Mouse (Mus musculus) hindbrain, embryonic 12.5 days (tissue): Measurements from ENCODE around the gene Cox7a2l. TPM values are rescaled to one million over a fixed set of nuclear protein-coding genes. Genes with fewer than 3 reads are reported as not detected.

Experiments used
- ATAC-seq: fragments of 200-750 bp; cut with Nextera tagmentation; 2 replicates; pipeline ENCODE4 v1.8.0; 2017; ENCODE audit warnings: moderate TSS enrichment; ENCODE audit not compliant: low FRiP score
- H3K27ac ChIP-seq: fragments of 300-500 bp; sonication (generic); 2 replicates; pipeline ENCODE4 v1.5.1; 2016; ENCODE audit warnings: mild to moderate bottlenecking
- H3K27me3 ChIP-seq: fragments of 300-500 bp; sonication (generic); 2 replicates; pipeline ENCODE4 v1.6.1; 2016; ENCODE audit warnings: mild to moderate bottlenecking
- H3K36me3 ChIP-seq: fragments of 300-500 bp; sonication (generic); 2 replicates; pipeline ENCODE4 v1.6.1; 2016; ENCODE audit warnings: mild to moderate bottlenecking
- H3K4me1 ChIP-seq: fragments of 300-500 bp; sonication (generic); 2 replicates; pipeline ENCODE4 v1.6.1; 2016
- H3K4me2 ChIP-seq: fragments of 300-500 bp; sonication (generic); replicated peaks from 2 replicates; pipeline ENCODE4 v1.6.1; 2016; ENCODE audit warnings: mild to moderate bottlenecking
- H3K4me3 ChIP-seq: fragments of 300-500 bp; sonication (generic); 2 replicates; pipeline ENCODE4 v1.5.1; 2016; ENCODE audit warnings: mild to moderate bottlenecking
- H3K9ac ChIP-seq: fragments of 300-500 bp; sonication (generic); 2 replicates; pipeline ENCODE4 v1.6.1; 2016; ENCODE audit warnings: mild to moderate bottlenecking, moderate library complexity
- H3K9me3 ChIP-seq: fragments of 300-500 bp; sonication (generic); replicated peaks from 2 replicates; pipeline ENCODE4 v1.6.1; 2016; ENCODE audit warnings: mild to moderate bottlenecking
- WGBS: fragments of 180-500 bp; shearing (Covaris S2); methylation state at CpG from one replicate; pipeline ENCODE4 v1.1.7; 2016; 5-methylcytosine and 5-hydroxymethylcytosine counted together
- polyA plus RNA-seq: library from polyadenylated mRNA; unstranded; fragments of >200 nt; fragmentation: Nextera tagmentation; extraction: Ambion mirVana; gene quantifications from 2 replicates; pipeline ENCODE4 v1.2.1, GENCODE M21; 2016

The Cox7a2l gene
- polyA plus RNA-seq, 1 experiment from 2014 or later: 139 TPM

DNA sequence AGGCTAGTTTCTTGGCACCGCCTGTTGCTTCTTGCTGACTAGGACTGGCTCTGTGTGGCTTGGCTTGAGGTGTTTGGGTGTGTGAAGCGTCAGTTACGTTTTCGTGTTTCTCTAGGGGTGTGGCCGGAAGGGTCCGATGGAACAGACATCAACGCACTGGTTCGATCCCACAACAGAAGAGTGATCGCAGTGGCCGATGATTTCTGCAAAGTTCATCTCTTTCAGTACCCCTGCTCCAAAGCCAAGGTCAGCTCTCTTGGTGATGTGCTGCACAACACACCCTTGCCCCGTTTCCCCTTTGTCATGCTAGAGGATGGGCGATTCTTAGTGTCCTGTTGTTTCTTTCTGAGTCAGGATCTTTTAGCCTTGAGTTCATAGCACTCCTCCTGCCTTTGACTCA, 40.0 kb downstream of the Cox7a2l start:
- Histone ChIP-seq H3K9ac (0 out of 2 replicates have a peak overlapping the region, but pooled peaks have one; percentile 14), H3K27me3 (no peaks in the 10 kb centered on the region), H3K4me2 (no peak overlapping the region), H3K9me3 (no peaks in the 10 kb centered on the region), H3K4me1 (no peaks in the 10 kb centered on the region), H3K36me3 (peaks cover 79% of the 10 kb centered on the region), H3K4me3 (no peak overlapping the region), H3K27ac (no peak overlapping the region)
- ATAC-seq: no peak
- 95% methylated on average over 12 of the region's 12 CpGs for WGBS

DNA sequence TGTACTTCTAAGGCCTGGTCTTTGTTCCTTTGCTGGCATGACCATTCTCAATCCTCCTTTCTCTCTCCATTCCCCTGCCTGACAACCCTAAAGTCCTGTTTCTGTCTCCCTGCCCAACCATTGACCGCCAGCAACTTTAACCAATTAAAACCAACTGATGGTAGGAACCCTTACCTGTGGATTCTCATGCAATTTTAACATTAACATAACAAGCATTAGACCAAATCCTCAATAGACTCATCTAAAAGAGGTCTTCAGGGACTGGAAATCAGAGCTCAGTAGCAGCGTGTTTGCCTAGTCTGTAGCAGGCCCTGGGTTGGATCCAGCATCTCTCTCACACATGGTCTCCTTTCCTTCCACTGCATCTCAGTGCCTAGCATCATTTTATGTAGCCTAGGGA, 47.5 kb downstream of the Cox7a2l start:
- ATAC-seq: no peak
- Histone ChIP-seq H3K9me3 (no peaks in the 10 kb centered on the region), H3K4me2 (no peak overlapping the region), H3K9ac (no peak overlapping the region), H3K27ac (no peak overlapping the region), H3K4me3 (no peak overlapping the region), H3K36me3 (peaks cover 30% of the 10 kb centered on the region), H3K4me1 (no peaks in the 10 kb centered on the region), H3K27me3 (no peaks in the 10 kb centered on the region)
- 93% methylated on average over 2 of the region's 2 CpGs for WGBS

DNA sequence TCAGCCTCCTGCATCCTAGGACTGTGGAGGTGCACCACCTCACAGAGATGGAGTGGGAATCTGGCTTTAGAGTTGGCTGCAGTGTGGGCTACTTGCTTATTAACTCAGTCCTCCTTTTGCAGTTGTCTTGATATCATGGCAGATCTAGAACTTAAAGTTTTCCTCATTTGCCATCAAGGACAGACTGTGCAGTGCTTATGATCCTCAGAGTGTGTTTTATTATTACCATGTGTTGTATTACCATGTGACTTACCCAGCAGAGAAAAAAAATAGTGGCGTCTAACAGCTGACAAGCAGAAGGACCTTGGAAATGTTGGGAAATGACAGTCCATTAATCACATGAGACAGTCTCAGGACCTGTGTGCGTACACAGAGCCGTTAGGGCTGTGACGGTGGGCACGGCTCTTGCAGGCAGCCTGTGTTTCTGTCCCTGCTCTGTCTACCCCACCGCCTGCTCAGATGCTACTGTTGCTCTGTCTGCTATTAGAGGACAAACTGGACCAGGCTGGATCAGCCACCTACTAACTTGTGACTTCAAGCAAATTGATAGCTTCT, 50.4 kb downstream of the Cox7a2l start:
- no peak overlapping the region for H3K9ac ChIP-seq
- H3K4me3 ChIP-seq: no peak overlapping the region
- H3K36me3 ChIP-seq: peaks cover 25% of the 10 kb centered on the region
- no peak overlapping the region for H3K27ac ChIP-seq
- H3K4me2 ChIP-seq: no peak overlapping the region
- ATAC-seq: peak; percentile 54; the same call in 1 of the 2 replicates
- H3K4me1 ChIP-seq: no peaks in the 10 kb centered on the region
- 66% methylated on average over 6 of the region's 6 CpGs for WGBS
- H3K9me3 ChIP-seq: no peaks in the 10 kb centered on the region
- no peaks in the 10 kb centered on the region for H3K27me3 ChIP-seq

DNA sequence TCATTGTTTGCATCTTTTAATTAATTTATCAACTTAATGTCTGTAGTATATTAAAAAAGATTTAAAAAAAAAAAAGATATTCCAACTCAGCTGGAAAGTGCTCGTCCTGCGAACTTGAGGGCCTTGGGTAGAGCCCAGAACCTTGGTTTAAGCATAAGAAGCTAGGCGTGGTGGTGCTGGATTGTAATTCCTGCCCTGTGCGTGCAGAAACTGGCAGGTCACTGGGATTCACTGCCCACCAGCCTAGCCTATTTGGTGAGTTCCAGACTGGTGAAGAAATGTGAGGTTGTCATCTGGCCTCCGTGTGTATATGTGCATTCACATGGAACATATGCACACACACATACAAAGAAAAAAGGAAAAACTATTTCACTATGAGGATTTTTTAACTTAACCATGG, 51.2 kb downstream of the Cox7a2l start:
- Histone ChIP-seq H3K27ac (no peak overlapping the region), H3K4me3 (no peak overlapping the region), H3K4me1 (no peaks in the 10 kb centered on the region), H3K9me3 (no peaks in the 10 kb centered on the region), H3K36me3 (peaks cover 31% of the 10 kb centered on the region), H3K9ac (no peak overlapping the region), H3K4me2 (no peak overlapping the region), H3K27me3 (no peaks in the 10 kb centered on the region)
- no peak for ATAC-seq
- 95% methylated on average over 5 of the region's 5 CpGs for WGBS

DNA sequence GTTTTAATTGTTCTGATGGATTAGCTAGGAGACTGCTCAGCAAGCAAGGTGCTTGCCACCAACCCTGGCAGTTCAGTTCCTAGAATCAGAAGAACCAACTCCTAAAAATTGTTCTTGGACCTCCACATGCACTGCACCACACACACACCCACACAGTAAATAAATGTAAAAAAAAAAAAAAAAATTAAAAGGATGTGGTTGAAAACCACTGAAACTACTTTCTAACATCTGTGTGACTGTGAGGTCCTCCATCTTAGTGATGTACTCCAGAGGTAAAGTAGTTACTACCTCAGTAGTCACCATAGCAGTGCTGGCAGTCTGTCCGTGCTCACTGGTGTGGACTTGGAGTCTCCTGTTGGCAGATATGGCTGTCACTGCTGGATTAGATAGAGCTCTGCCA, 59.9 kb downstream of the Cox7a2l start:
- H3K4me2 ChIP-seq: no peak overlapping the region
- H3K27me3 ChIP-seq: no peaks in the 10 kb centered on the region
- no peak overlapping the region for H3K27ac ChIP-seq
- no peak for ATAC-seq
- no peaks in the 10 kb centered on the region for H3K9me3 ChIP-seq
- H3K9ac ChIP-seq: no peak overlapping the region
- no peaks in the 10 kb centered on the region for H3K4me1 ChIP-seq
- 100% methylated on average over 1 of the region's 1 CpGs for WGBS
- peaks cover 59% of the 10 kb centered on the region for H3K36me3 ChIP-seq
- H3K4me3 ChIP-seq: no peak overlapping the region

DNA sequence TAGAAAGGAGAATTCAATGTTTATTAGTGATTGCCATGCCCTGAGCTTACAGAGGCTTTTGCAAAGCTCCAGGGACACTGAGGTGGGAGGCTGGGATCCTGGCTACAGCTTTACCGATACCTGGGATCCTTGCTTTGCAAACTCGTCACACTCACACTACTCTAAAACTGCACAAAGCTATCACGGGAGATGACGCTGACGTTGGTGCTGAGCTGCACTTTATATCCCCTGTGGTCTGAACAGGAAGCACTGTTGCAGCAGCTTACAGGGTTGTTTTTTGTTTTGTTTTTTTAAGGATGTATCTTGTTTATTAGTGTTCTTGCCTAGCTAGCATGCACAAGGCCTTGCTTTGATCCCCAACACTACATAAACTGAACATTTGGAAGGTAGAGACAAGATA, 63.5 kb downstream of the Cox7a2l start:
- H3K36me3 ChIP-seq: peaks cover 67% of the 10 kb centered on the region
- ATAC-seq: no peak
- H3K27me3 ChIP-seq: no peaks in the 10 kb centered on the region
- 84% methylated on average over 5 of the region's 5 CpGs for WGBS
- no peak overlapping the region for H3K4me3 ChIP-seq
- H3K9me3 ChIP-seq: no peaks in the 10 kb centered on the region
- H3K4me2 ChIP-seq: no peak overlapping the region
- no peak overlapping the region for H3K27ac ChIP-seq
- H3K9ac ChIP-seq: no peak overlapping the region
- H3K4me1 ChIP-seq: no peaks in the 10 kb centered on the region

DNA sequence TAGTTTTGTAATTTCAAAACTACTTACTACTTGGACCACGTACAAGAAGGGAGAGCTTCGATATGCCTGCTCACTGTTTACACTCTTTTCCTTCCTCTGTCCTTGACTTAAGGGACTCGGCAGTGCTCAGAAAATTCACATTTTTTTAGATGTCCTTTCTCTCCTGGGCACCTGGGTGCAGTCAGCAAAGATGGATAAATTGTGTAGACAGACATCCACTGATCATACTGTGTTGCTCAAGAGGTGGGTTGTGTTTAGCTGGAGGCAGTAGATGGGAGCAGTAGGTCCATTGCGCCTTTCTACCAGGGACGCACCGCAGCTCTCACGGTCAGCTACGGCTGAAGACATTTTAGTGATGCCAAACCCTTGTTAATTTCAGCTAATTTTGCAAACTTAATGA, 64.7 kb downstream of the Cox7a2l start:
- H3K4me2 ChIP-seq: no peak overlapping the region
- no peaks in the 10 kb centered on the region for H3K27me3 ChIP-seq
- no peak for ATAC-seq
- 96% methylated on average over 8 of the region's 8 CpGs for WGBS
- H3K9me3 ChIP-seq: no peaks in the 10 kb centered on the region
- no peak overlapping the region for H3K4me3 ChIP-seq
- H3K36me3 ChIP-seq: peaks cover 64% of the 10 kb centered on the region
- H3K27ac ChIP-seq: no peak overlapping the region
- H3K4me1 ChIP-seq: no peaks in the 10 kb centered on the region
- H3K9ac ChIP-seq: no peak overlapping the region

Other genes with a start within 250 kb of the Cox7a2l start
- 57.9 and 59.7 TPM in 2 replicates for gene Eml4, start 166.4 kb downstream of the Cox7a2l start, polyA plus RNA-seq
- gene Kcng3, start 114.6 kb upstream of the Cox7a2l start, polyA plus RNA-seq: 0.09 and 0.14 TPM in 2 replicates
- gene Mta3, start 188.8 kb upstream of the Cox7a2l start, polyA plus RNA-seq: 43.4 and 46.4 TPM in 2 replicates